Mouse (Mus musculus) Patski (cell line): ENCODE measurements around the gene Sik3. TPM values are rescaled to one million over a fixed set of nuclear protein-coding genes. Genes with fewer than 3 reads are reported as not detected.

Experiments used
- ATAC-seq: fragments of 100-300 bp; one replicate; pipeline ENCODE4 v1.8.0; 2021
- CTCF ChIA-PET: fragments of 350-600 bp; sonication (Branson Sonifier 250); formaldehyde crosslinking; loops from one replicate; lab custom pipeline; 2022; ENCODE audit warnings: inconsistent platforms; lab: Charles Lee
- POLR2A ChIA-PET: fragments of 350-600 bp; sonication (Branson Sonifier 250); formaldehyde crosslinking; loops from one replicate; lab custom pipeline; 2022; ENCODE audit warnings: antibody characterized with exemption, inconsistent platforms; lab: Charles Lee
- DNase-seq: peaks from one replicate; pipeline ENCODE4 v3.0.0-alpha.2; 2011; ENCODE audit warnings: low read depth, low spot score
- H3K27me3 ChIP-seq: fragments of 371-371 bp; one replicate; pipeline ENCODE4 v1.5.1; 2021
- CTCF ChIP-seq: fragments of 100-300 bp; IDR thresholded peaks from one replicate; pipeline ENCODE4 v1.5.1; 2021
- in situ Hi-C: fragments of 300-500 bp; cut with MboI; formaldehyde crosslinking; loops from 3 replicates; pipeline ENCODE4 v1.11.1; 2018; ENCODE audit warnings: low pct_unique_long_range_greater_than_20kb, mixed read lengths
- polyA plus RNA-seq: library from polyadenylated mRNA; unstranded; gene quantifications from one replicate; pipeline ENCODE4 v1.2.3, GENCODE M21; 2021

Gene Sik3
- polyA plus RNA-seq, 1 experiment from 2014 or later: 46.2 TPM

- ATAC-seq (no peak), DNase-seq (no peak)
- POLR2A ChIA-PET: no interaction called here
- in situ Hi-C loops: no loop called here
- CTCF ChIA-PET: no interaction called here
- no peaks in the 10 kb centered on the region for H3K27me3 ChIP-seq
- TF ChIP-seq CTCF: peak; percentile 88
Measured at GRCm38 (mm10) chr9:46003729-46004128, 8.9 kb upstream of the Sik3 start.

GRCm38 (mm10) chr9:46004529-46004928 is 8.1 kb upstream of the Sik3 start:
- in situ Hi-C loops: no loop called here
- ATAC-seq (no peak), DNase-seq (no peak)
- H3K27me3 ChIP-seq: no peaks in the 10 kb centered on the region
- no peak for TF ChIP-seq CTCF
- CTCF ChIA-PET: interaction anchor here (1.1 kb wide), 1 partner anchor 184 kb away, joined by 5 read pairs; no protein-coding TSS in a partner anchor
- POLR2A ChIA-PET: no interaction called here

GRCm38 (mm10) chr9:46006224-46006623 is 6.4 kb upstream of the Sik3 start:
- ChIA-PET POLR2A (no interaction called here), CTCF (interaction anchor here (1.8 kb wide), 1 partner anchor 179 kb away, joined by 5 read pairs; no protein-coding TSS in a partner anchor)
- ATAC-seq (no peak), DNase-seq (no peak)
- no peak for TF ChIP-seq CTCF
- in situ Hi-C loops: loop anchor here (5.0 kb wide), 1 partner anchor 186 kb away; no protein-coding TSS in a partner anchor
- no peaks in the 10 kb centered on the region for H3K27me3 ChIP-seq

- TF ChIP-seq CTCF: no peak
- ChIA-PET POLR2A (interaction anchor here (0.6 to 0.7 kb wide), 3 partner anchors 108 to 262 kb away, joined by 3 to 5 read pairs (median 3); no protein-coding TSS in a partner anchor), CTCF (interaction anchor here (1.0 to 1.7 kb wide), 4 partner anchors 26 to 182 kb away, joined by 3 to 9 read pairs (median 3); no protein-coding TSS in a partner anchor)
- DNase-seq (no peak), ATAC-seq (no peak)
- in situ Hi-C loops: loop anchor here (5.0 kb wide), 1 partner anchor 183 kb away; no protein-coding TSS in a partner anchor
- no peaks in the 10 kb centered on the region for H3K27me3 ChIP-seq
Measured at GRCm38 (mm10) chr9:46008931-46009668, 3.5 kb upstream of the Sik3 start.

GRCm38 (mm10) chr9:46009669-46009983 is 3.0 kb upstream of the Sik3 start:
- in situ Hi-C loops: loop anchor here (5.0 kb wide), 1 partner anchor 183 kb away; no protein-coding TSS in a partner anchor
- H3K27me3 ChIP-seq: no peaks in the 10 kb centered on the region
- no peak for ATAC-seq
- CTCF ChIA-PET: interaction anchor here (1.0 to 1.7 kb wide), 5 partner anchors 26 to 182 kb away, joined by 3 to 9 read pairs (median 3); no protein-coding TSS in a partner anchor
- no peak for DNase-seq
- POLR2A ChIA-PET: interaction anchor here (0.6 to 0.7 kb wide), 3 partner anchors 108 to 261 kb away, joined by 3 to 5 read pairs (median 3); no protein-coding TSS in a partner anchor
- no peak for TF ChIP-seq CTCF

- no peak for TF ChIP-seq CTCF
- in situ Hi-C loops: no loop called here
- DNase-seq (no peak), ATAC-seq (no peak)
- H3K27me3 ChIP-seq: no peaks in the 10 kb centered on the region
- CTCF ChIA-PET: interaction anchor here (1.3 to 1.4 kb wide), 2 partner anchors 15 to 55 kb away, joined by 3 read pairs; no protein-coding TSS in a partner anchor
- POLR2A ChIA-PET: interaction anchor here (0.6 to 1.0 kb wide), 3 partner anchors 48 to 199 kb away, joined by 3 to 5 read pairs (median 3); no protein-coding TSS in a partner anchor
Measured at GRCm38 (mm10) chr9:46011094-46011970, 1.3 kb upstream of the Sik3 start.

- no peaks in the 10 kb centered on the region for H3K27me3 ChIP-seq
- ChIA-PET CTCF (interaction anchor here (1.0 kb wide), 1 partner anchor 97 kb away, joined by 3 read pairs; no protein-coding TSS in a partner anchor), POLR2A (interaction anchor here (0.9 to 1.0 kb wide), 2 partner anchors 9 to 20 kb away, joined by 3 read pairs; no protein-coding TSS in a partner anchor)
- no peak for TF ChIP-seq CTCF
- in situ Hi-C loops: no loop called here
- DNase-seq: no peak
- peak; percentile 28 for ATAC-seq
Measured at GRCm38 (mm10) chr9:46013009-46013586, 478 bp downstream of the Sik3 start.

- no peaks in the 10 kb centered on the region for H3K27me3 ChIP-seq
- no peak for ATAC-seq
- ChIA-PET POLR2A (no interaction called here), CTCF (interaction anchor here (1.0 kb wide), 1 partner anchor 96 kb away, joined by 3 read pairs; no protein-coding TSS in a partner anchor)
- TF ChIP-seq CTCF: no peak
- DNase-seq: no peak
- in situ Hi-C loops: no loop called here
Measured at GRCm38 (mm10) chr9:46013616-46014015, 996 bp downstream of the Sik3 start.

- no peak for ATAC-seq
Measured at GRCm38 (mm10) chr9:46014251-46014681, 1.6 kb downstream of the Sik3 start.

More at GRCm38 (mm10) chr9:46014251-46014681, 1.6 kb downstream of the Sik3 start:
- TF ChIP-seq CTCF: no peak
- H3K27me3 ChIP-seq: no peaks in the 10 kb centered on the region
- DNase-seq: no peak
- POLR2A ChIA-PET: interaction anchor here (1.2 kb wide), 1 partner anchor 18 kb away, joined by 3 read pairs; no protein-coding TSS in a partner anchor
- CTCF ChIA-PET: interaction anchor here (0.6 to 1.4 kb wide), 4 partner anchors 50 to 1692 kb away, joined by 3 read pairs; no protein-coding TSS in a partner anchor
- in situ Hi-C loops: no loop called here
